Comparison of ENCODE assay signal across 25 mouse cellular contexts in genomic region chr5:149174527-149174926, GRCm38 (mm10).
"Had no signal": no experiment of that assay in that cellular context is flagged by ENCODE, and none has a peak within 500 bp of the region (broad histone marks: within the 10 kb centered on the region; RNA-seq: fewer than 3 reads in every experiment).

No protein-coding gene starts in this region.

- H3K9ac ChIP-seq: heart, embryonic 13.5 days; heart, embryonic 15.5 days; hindbrain, embryonic 12.5 days; hindbrain, embryonic 14.5 days; kidney, embryonic 15.5 days; limb, embryonic 12.5 days; liver, embryonic 12.5 days; liver, embryonic 14.5 days had no signal

- DNase-seq: gastrocnemius, adult 2 months; gastrocnemius, postnatal 10 days; gastrocnemius, postnatal 25 days; heart, postnatal 4 days; kidney, adult 11 months; kidney, adult 2 months; kidney, adult 9 months; kidney, postnatal 14 days; kidney, postnatal 4 days had no signal

- H3K27me3 ChIP-seq: heart, embryonic 13.5 days; heart, embryonic 15.5 days; hindbrain, embryonic 12.5 days; kidney, embryonic 15.5 days; limb, embryonic 12.5 days; liver, embryonic 12.5 days had no signal

- H3K36me3 ChIP-seq: heart, embryonic 13.5 days; heart, embryonic 15.5 days; hindbrain, embryonic 10.5 days; hindbrain, embryonic 12.5 days; kidney, embryonic 15.5 days; limb, embryonic 10.5 days; limb, embryonic 12.5 days; liver, embryonic 12.5 days had no signal

- H3K4me1 ChIP-seq: heart, embryonic 13.5 days; heart, embryonic 15.5 days; kidney, embryonic 15.5 days; limb, embryonic 12.5 days had no signal

- H3K4me3 ChIP-seq: gastrocnemius, adult 2 months; heart, embryonic 13.5 days; heart, embryonic 15.5 days; hindbrain, embryonic 10.5 days; hindbrain, embryonic 12.5 days; kidney, embryonic 15.5 days; layer of hippocampus, adult 2 months; left cerebral cortex, adult 2 months; limb, embryonic 10.5 days; limb, embryonic 12.5 days; liver, embryonic 12.5 days had no signal

- H3K27ac ChIP-seq: gastrocnemius, adult 2 months; heart, embryonic 13.5 days; heart, embryonic 15.5 days; hindbrain, embryonic 10.5 days; hindbrain, embryonic 12.5 days; hindbrain, embryonic 14.5 days; kidney, embryonic 15.5 days; kidney, postnatal 0 days; layer of hippocampus, adult 2 months; left cerebral cortex, adult 2 months; limb, embryonic 10.5 days; limb, embryonic 12.5 days; liver, embryonic 12.5 days; liver, embryonic 14.5 days had no signal

- ATAC-seq: hindbrain, embryonic 16.5 days; inflammation-experienced regulatory T-cells, adult 6 months; liver, embryonic 12.5 days had no signal

- H3K4me2 ChIP-seq: heart, embryonic 11.5 days; heart, embryonic 13.5 days; heart, embryonic 15.5 days; hindbrain, embryonic 12.5 days; hindbrain, embryonic 14.5 days; kidney, embryonic 15.5 days; limb, embryonic 12.5 days; liver, embryonic 12.5 days had no signal

- H3K9me3 ChIP-seq: heart, embryonic 13.5 days; heart, embryonic 15.5 days; hindbrain, embryonic 10.5 days; hindbrain, embryonic 12.5 days; kidney, embryonic 15.5 days; limb, embryonic 10.5 days; limb, embryonic 12.5 days; liver, embryonic 12.5 days had no signal
